Mouse (Mus musculus): ENCODE results near the gene Ankrd49. TPM values are rescaled to one million over a fixed set of nuclear protein-coding genes. Genes with fewer than 3 reads are reported as not detected.

Ankrd49 gene
- total RNA-seq, 2 experiments from 2014 or later, result 7.4 to 7.6 TPM

GRCm38 (mm10) chr9:14750901-14751502, 33.7 kb downstream of the Ankrd49 start:
- no peak for DNase-seq (ENCODE audit: low spot score)

DNA sequence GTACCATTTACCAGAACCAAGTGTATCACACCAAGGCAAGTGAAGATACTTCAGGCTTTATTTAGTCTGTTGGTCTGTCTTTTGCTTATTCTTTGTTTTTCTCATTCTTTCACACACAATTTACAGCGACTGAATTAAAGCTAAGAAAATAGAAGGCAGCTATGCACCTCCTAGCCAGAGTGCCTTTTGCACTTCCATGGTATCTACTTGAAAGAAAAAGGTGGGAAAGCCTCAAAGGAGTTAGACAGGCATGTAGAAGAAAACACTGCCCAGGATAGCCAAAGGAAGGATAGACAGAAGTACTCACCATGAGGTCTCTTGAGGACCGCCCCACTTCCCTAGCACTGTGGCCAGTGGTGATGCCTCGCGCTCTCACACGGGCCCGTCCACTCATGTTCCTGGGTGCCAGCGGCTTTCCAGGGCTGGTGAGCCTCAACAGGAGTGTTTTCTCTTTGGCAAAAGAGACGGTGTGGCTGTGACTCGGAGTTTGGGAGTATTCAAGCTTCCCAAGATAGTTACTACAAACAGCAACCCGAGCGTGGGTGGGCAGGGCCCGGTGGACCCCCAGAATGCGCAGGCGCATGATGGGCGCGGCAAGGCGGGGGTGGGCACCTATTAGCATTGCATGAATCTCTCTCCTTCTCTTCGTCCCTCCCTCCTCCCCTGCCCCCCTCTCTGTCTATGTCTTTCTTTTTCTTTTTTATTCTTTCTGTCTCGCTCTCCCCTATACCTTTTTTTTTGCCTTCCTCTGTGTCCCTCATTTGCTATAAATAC, 44.3 kb downstream of the Ankrd49 start, which contains the start of gene Piwil4:
Gene Piwil4 (minus strand): TSS at position 583 of the 774 bp plus-strand sequence.
- DNase-seq (ENCODE audit: low spot score), result no peak

DNA sequence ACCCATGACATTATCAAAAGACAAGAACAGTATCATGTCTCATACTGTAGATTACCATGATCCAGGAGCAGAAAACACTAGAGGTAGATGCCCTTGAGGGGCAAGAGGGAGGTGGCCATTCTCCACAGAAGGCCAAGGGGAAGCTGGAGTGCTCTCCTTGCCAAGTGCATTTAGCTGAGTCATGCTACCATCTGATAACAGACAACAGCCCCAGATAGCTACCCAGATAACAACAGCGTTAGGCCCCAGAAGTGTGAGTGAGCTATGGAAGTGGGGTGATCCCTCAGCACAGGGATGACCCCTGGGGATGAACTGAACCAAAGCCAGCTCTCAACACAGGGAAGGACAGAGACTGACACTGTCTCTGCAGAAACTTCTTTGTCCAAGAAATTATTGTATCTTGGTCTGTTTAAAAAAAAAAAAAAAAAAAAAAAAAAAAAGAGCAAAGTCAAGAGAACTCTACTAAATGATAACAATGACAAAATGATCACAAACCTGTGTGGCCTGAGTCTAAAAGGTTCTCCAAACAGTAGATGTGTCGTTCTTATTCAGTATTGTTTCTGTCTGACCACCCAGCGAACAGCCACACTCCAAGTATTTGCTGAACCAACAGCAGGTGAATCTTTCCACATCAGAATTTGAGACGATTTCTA, 45.0 kb downstream of the Ankrd49 start:
- no peak for DNase-seq (ENCODE audit: low spot score)

DNA sequence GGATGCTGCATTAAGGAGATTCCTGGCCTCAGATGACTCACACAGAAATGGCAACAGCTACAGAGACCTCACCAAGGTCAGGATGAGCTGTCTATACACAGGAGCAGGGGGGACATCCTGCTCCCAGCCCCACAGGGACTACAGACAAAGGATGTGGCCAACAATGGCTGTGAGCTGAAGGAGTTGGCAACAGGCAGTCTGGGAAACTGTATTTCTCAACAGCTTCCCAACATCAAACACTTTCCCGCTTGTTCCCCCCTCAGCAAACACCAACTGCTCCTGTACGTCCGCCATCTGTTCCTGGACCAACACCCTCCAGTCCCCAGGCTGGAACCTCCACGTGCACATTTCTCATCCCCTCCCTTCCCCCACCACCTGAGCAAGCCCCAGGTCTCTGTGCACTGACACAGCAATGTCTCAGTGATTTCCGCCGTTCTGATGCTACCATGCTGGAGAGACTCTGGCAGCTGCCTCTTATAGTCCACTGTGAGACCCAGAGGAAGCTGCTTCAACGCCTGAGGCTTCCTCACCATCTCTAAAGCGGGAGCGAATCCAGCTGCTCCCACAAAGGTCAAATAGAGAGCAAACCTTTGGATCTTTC, 53.6 kb downstream of the Ankrd49 start:
- DNase-seq (ENCODE audit: low spot score), result no peak

Other genes starting within 250 kb of the Ankrd49 start
- 100 to 1,000 TPM; 330 to 339 TPM for gene Amotl1, start 139.8 kb downstream of the Ankrd49 start, total RNA-seq (2021)
- not detected for gene Piwil4, start 44.1 kb downstream of the Ankrd49 start, total RNA-seq (2021)
- gene Fut4, start 32.5 kb downstream of the Ankrd49 start, total RNA-seq (2021), result under 1 TPM; 0.11 to 0.21 TPM
- gene 1700012B09Rik, start 13.8 kb downstream of the Ankrd49 start, total RNA-seq (2021), result not detected
- gene Mre11a, start 202 bp downstream of the Ankrd49 start, total RNA-seq (2021), result 10 to 100 TPM in 1 of 2 experiments, 1 to 10 TPM in 1; 9.2 to 12.7 TPM
- not detected for gene Gpr83, start 75.4 kb upstream of the Ankrd49 start, total RNA-seq (2021)
- not detected for gene Izumo1r, start 119.1 kb upstream of the Ankrd49 start, total RNA-seq (2021)